Mouse (Mus musculus) cerebellum, adult (tissue): ENCODE measurements at regions not wholly inside any gene's neighbourhood (a gene's known extent, or its start where the extent isn't known, plus 50 kb on each side); places are given as distances from the start of the nearest gene placed in this dataset.

Experiments
- ATAC-seq: cut with Nextera tagmentation; 2 replicates; pipeline ENCODE4 v1.9.2; 2017; ENCODE audit warnings: mild to moderate bottlenecking, moderate library complexity, mixed read lengths; ENCODE audit not compliant: insufficient number of reproducible peaks, low FRiP score, low TSS enrichment

DNA sequence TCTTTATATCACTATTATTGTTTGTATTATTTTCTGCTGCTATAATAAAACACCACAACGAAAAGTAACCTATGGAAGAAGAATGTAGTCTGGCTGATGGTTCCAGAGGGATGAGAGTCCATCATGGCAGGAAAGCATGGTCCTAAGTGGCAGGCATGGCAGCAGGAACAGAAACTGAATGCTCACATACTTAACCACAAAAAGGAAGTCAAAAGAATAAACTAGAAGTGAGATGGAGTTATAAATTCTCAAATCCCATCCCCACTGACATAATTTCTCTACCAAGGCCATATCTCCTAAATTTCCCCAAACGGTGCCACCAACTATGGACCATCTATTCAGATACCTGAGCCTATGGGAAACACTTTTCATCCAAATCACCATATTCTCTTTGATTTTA, 408.7 kb upstream of the Cnksr2 start:
- no peak for ATAC-seq

DNA sequence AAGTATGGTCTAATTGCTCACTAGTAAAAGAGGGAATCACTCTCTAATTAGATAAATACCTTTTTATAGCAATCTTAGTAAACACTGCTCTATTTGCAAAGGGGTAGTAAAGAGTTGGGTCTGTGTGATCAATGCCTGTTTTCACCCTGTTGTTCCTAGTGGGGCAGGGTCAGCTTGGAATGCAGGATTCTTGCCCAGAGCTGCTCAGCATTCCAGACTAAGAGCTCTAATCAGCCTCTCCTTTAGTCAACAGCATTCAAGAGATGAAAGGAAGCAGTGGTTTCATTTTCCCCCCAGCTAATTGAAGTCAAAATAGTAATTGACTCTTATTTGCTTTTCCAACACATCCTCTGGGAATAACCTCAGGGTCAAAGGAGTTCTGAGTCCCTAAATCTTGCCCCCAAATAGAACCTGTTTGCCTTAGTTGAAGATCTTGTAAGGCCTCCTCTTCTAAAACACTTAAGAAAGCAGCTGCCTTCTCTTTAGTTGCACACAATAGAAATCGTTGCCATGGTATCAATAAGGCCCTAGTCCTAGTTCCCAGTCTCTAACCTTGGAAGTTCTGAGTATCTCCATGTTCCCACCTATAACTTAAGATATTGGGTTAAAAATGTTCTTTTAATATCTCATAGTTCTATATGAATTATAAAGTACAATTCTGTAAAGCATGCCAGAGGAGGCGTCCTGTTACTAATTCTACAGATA, 380.6 kb upstream of the Cnksr2 start:
- no peak for ATAC-seq

DNA sequence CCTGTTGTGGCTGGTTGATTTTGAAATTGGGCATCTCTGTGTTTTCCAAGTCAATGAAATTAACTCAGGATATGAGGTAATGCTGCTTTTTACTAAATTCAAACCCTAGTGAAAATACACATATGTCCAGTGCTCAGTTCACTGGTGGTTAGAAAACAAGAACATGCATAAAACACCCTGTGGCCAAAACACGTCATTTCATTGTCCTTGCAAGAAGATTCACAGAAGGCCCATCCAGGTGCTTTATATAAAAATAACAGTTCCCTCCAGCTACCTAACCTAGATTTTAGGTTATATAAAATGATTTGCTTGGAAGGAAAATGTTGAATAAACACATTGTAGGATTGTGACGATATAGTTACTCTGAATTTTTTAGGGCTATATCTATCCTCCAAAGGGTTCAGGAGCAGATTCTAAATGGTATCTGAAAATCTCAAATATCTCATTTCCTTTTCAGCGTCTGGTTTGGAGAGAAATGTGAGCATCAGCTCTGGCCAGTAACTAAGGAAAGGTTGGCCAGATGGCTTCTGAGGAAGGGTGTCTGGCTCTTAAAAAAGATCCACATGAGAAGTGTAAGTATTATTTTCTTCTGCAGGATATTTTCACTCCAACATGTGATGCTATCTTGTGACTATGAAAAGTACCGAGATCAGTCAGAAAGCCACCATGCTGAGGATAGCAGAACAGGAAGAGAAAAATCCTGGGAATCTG, 351.2 kb upstream of the Cnksr2 start:
- ATAC-seq = peak; percentile 68; the same call in 1 of the 2 replicates

DNA sequence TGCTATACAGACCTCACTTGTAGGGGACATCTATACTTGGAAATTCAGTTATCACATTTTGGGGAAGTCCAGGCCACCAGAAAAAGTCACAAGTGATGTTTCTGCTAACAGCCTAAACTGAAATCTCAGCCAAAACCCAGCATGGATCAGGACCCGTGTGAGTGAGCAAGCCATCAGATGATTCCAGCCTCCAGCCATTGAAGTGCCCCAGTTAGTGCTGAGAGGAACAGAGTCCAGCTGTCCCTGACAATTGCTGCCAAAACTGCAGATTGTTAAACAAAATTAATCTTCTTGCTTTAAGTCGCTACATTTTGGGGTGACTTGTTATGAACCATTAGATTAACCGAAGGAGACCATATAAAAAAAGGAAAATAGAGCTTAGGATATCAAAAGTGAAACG, 332.7 kb upstream of the Cnksr2 start:
- peak; percentile 97 for ATAC-seq

DNA sequence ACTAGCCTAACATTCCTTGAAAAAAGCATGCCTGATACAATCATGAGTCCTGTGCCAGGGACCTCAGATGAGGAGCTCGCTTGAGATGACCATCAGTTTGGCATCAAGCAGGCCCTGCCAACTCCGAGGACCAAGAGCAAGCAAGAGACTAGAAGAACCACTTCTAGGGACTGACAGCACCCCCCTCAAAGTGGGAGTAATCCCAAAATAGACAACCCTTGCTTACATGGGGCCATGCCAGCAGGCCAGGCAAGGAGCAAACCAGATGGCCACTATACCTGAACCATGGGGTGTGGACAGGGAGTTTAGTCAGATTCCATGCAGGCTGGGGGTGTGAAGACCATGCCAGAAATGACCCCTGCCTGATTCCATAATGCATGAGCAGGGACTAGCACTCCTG, 330.1 kb upstream of the Cnksr2 start:
- peak; percentile 64 for ATAC-seq
